8 mouse cellular contexts compared by ENCODE assay signal in the genomic region with DNA sequence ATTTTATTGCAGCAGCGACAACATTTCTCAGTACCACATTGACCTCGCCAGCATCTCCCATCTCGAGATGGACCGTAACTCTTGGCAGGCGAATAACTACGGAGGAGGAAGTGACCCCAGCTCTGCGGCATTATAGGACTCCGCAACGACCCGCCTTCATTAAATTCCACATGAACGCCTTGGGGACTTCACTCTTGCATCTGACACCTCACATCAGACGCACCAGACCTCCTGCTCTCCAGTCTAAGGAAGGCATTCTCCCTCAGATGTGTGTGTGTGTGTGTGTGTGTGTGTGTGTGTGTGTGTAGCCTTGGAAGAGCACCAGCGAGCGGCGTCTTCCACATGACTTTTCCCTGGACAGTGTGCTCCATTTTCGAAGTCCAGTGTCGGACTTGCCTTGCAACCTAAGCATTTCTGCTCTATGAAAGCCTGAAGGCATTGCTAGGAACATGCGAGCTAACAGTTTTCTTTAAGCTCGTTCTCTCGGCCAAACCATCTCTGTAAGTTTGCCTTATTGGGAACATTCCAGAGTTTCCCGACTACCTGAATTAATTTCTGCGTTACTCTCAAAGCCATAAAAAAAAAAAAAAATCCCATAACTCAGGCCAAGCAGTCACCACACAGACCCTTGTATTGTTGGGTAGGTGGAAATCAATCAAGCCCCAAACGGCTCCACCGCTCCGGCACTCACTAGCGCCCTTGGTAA. TPM values are rescaled to one million over a fixed set of nuclear protein-coding genes. Genes with fewer than 3 reads are reported as not detected.
DNase-seq lines count a peak whose midpoint lies in the region; ATAC-seq and TF ChIP-seq lines count a peak whose summit lies in the region.

No protein-coding gene starts in this region.

- no peak overlapping the region for H3K9ac ChIP-seq in ES-E14 (ENCODE audit: insufficient read depth, low read depth, low read length, poor library complexity, severe bottlenecking)
- peak overlapping the region; percentile 77 for H3K9ac ChIP-seq in forebrain, embryonic 13.5 days
- H3K9ac ChIP-seq in kidney, embryonic 15.5 days: peak overlapping the region; percentile 57
- H3K9ac ChIP-seq in midbrain, embryonic 16.5 days (ENCODE audit: low read depth, low read length): peak overlapping the region; percentile 81

- no peaks in the 10 kb centered on the region for H3K36me3 ChIP-seq in ES-E14 (ENCODE audit: control insufficient read depth, insufficient read depth, low read length, poor library complexity, severe bottlenecking)
- H3K36me3 ChIP-seq in forebrain, embryonic 13.5 days (ENCODE audit: poor library complexity, severe bottlenecking): no peaks in the 10 kb centered on the region
- no peaks in the 10 kb centered on the region for H3K36me3 ChIP-seq in kidney, embryonic 15.5 days
- H3K36me3 ChIP-seq in midbrain, embryonic 16.5 days (ENCODE audit: control insufficient read depth, insufficient read depth, low read length): no peaks in the 10 kb centered on the region

- peak; percentile 35 to 36 for DNase-seq in cerebellum, postnatal 25 days
- DNase-seq in cerebellum, adult 11-12 months: no peak
- no peak for DNase-seq in ES-E14 (ENCODE audit: low read depth, low spot score)
- no peak for DNase-seq in layer of hippocampus, adult 9-11 months

- H3K4me1 ChIP-seq in ES-E14 (ENCODE audit: control insufficient read depth in 2 of 2, insufficient read depth in 2 of 2, low read length in 2 of 2, poor library complexity in 1 of 2): peaks cover 2 to 4% of the 10 kb centered on the region in 2 experiments; a peak in 1 of 4 replicates
- peaks cover 27% of the 10 kb centered on the region for H3K4me1 ChIP-seq in forebrain, embryonic 13.5 days
- H3K4me1 ChIP-seq in kidney, embryonic 15.5 days: peaks cover 33% of the 10 kb centered on the region
- peaks cover 19% of the 10 kb centered on the region for H3K4me1 ChIP-seq in midbrain, embryonic 16.5 days (ENCODE audit: control insufficient read depth, insufficient read depth, low read length)

- H3K4me3 ChIP-seq in ES-E14 (ENCODE audit: insufficient read depth in 1 of 2, low read depth in 1 of 2, low read length in 2 of 2, poor library complexity in 1 of 2, severe bottlenecking in 1 of 2): peak overlapping the region; percentile 61 to 74
- H3K4me3 ChIP-seq in forebrain, embryonic 13.5 days: peak overlapping the region; percentile 67
- H3K4me3 ChIP-seq in kidney, embryonic 15.5 days (replicated peaks): peak overlapping the region; percentile 59
- H3K4me3 ChIP-seq in midbrain, embryonic 16.5 days (ENCODE audit: low read depth, low read length): peak overlapping the region; percentile 55

- WGBS in forebrain, embryonic 13.5 days: under 1% methylated on average over 26 of the region's 26 CpGs
- under 1% methylated on average over 26 of the region's 26 CpGs for WGBS in kidney, embryonic 15.5 days
- WGBS in midbrain, embryonic 16.5 days: under 1% methylated on average over 26 of the region's 26 CpGs

- H3K27me3 ChIP-seq in forebrain, embryonic 13.5 days: peaks cover 15% of the 10 kb centered on the region
- H3K27me3 ChIP-seq in kidney, embryonic 15.5 days: peaks cover 22% of the 10 kb centered on the region
- no peaks in the 10 kb centered on the region for H3K27me3 ChIP-seq in midbrain, embryonic 16.5 days (ENCODE audit: control insufficient read depth, insufficient read depth, low read depth, low read length)

- H3K27ac ChIP-seq in ES-E14 (ENCODE audit: insufficient read depth, low read depth, low read length, poor library complexity, severe bottlenecking): no peak overlapping the region
- H3K27ac ChIP-seq in forebrain, embryonic 13.5 days: peak overlapping the region; percentile 87
- H3K27ac ChIP-seq in kidney, embryonic 15.5 days: peak overlapping the region; percentile 84
- peak overlapping the region; percentile 81 for H3K27ac ChIP-seq in midbrain, embryonic 16.5 days (ENCODE audit: low read length)

- no peaks in the 10 kb centered on the region for H3K9me3 ChIP-seq in ES-E14 (ENCODE audit: control insufficient read depth, insufficient read depth, low read depth, low read length)
- no peaks in the 10 kb centered on the region for H3K9me3 ChIP-seq in forebrain, embryonic 13.5 days (replicated peaks)
- no peaks in the 10 kb centered on the region for H3K9me3 ChIP-seq in kidney, embryonic 15.5 days (replicated peaks)
- no peaks in the 10 kb centered on the region for H3K9me3 ChIP-seq in midbrain, embryonic 16.5 days (replicated peaks; ENCODE audit: control insufficient read depth, low read length, poor library complexity, severe bottlenecking)

- ATAC-seq in forebrain, embryonic 13.5 days: 0 out of 2 replicates have a peak, but pooled peaks have one; percentile 6
- ATAC-seq in kidney, embryonic 15.5 days (replicated peaks; ENCODE audit: low FRiP score): 0 out of 2 replicates have a peak, but pooled peaks have one; percentile 13
- ATAC-seq in midbrain, embryonic 16.5 days: 0 out of 2 replicates have a peak, but pooled peaks have one; percentile 8
- ATAC-seq in monocyte, adult 5-6 weeks (replicated peaks; ENCODE audit: insufficient number of reproducible peaks, low FRiP score, low TSS enrichment, poor library complexity, severe bottlenecking): no peak

- H3K4me2 ChIP-seq in forebrain, embryonic 13.5 days: peak overlapping the region; percentile 79
- peak overlapping the region; percentile 77 for H3K4me2 ChIP-seq in kidney, embryonic 15.5 days
- peak overlapping the region; percentile 92 for H3K4me2 ChIP-seq in midbrain, embryonic 16.5 days (ENCODE audit: low read length)

- in situ Hi-C loops in ES-E14 (cut with MboI; ENCODE audit: low sequenced_read_pairs in 2 of 2, unreplicated experiment in 2 of 2): no loop called here

TF ChIP-seq in ES-E14, 5 proteins besides CTCF, POLR2A, EP300 and RAD21:
- TF ChIP-seq HCFC1 (IDR thresholded peaks at IDR 0.05; ENCODE audit: borderline replicate concordance, insufficient read depth, low read length) (no peak), MAFK (IDR thresholded peaks at IDR 0.05; ENCODE audit: insufficient read depth, low read depth, low read length) (no peak), CHD2 (IDR thresholded peaks at IDR 0.05; ENCODE audit: low read depth, low read length) (no peak), ZNF384 (IDR thresholded peaks at IDR 0.05; ENCODE audit: low read depth, low read length) (no peak), ZC3H11A (IDR thresholded peaks at IDR 0.05; ENCODE audit: borderline replicate concordance, low read depth, low read length) (no peak)

RNA-seq across cellular contexts. Expression of a gene that starts 1.0 kb away (rescaled TPM):
- total RNA-seq in ES-E14 (2012; rRNA removed): 0.21 and 1.6 TPM in 2 replicates
- 9.1 TPM in 2 replicates for polyA plus RNA-seq in forebrain, embryonic 13.5 days (2015; fragmentation: Nextera tagmentation; extraction: Ambion mirVana)
- polyA plus RNA-seq in kidney, embryonic 15.5 days (2015; fragmentation: Nextera tagmentation; extraction: Ambion mirVana): 31.2 and 32.2 TPM in 2 replicates
- polyA plus RNA-seq in midbrain, embryonic 16.5 days (2015; fragmentation: Nextera tagmentation; extraction: Ambion mirVana): 18.8 and 19.7 TPM in 2 replicates
- not detected in 3 replicates for total RNA-seq in monocyte, adult 5-6 weeks (2017)

Comparison
In these comparisons a context has a peak if more than half of its experiments do, and no peak if none do; other contexts are left out.
1. DNase-seq: peak in cerebellum, postnatal 25 days (2 of 2); none in cerebellum, adult 11-12 months (single experiment), ES-E14 (single experiment) and layer of hippocampus, adult 9-11 months (single experiment).
2. Peak in every context shown above with its lines, with median percentiles within 50 percentile points of each other: H3K4me3 ChIP-seq and H3K4me2 ChIP-seq.